Mouse (Mus musculus) lung, adult 2 months (tissue): ENCODE measurements around the gene Kiz.

Experiments
- CTCF ChIP-seq: fragments of 200-500 bp; IDR thresholded peaks from 2 replicates; pipeline ENCODE4 v1.5.1; 2011; ENCODE audit warnings: mild to moderate bottlenecking, low read length, control low read depth; ENCODE audit not compliant: insufficient read depth
- POLR2A ChIP-seq: fragments of 200-500 bp; IDR thresholded peaks from 2 replicates; pipeline ENCODE4 v1.6.1; 2011; ENCODE audit warnings: low read depth, mild to moderate bottlenecking, control low read depth, low read length, borderline replicate concordance; ENCODE audit errors: extremely low read depth

- TF ChIP-seq CTCF = no peak
- TF ChIP-seq POLR2A = no peak
Observed at GRCm38 (mm10) chr2:146835241-146835990, 20.2 kb upstream of the Kiz start.
